Mouse (Mus musculus): ENCODE results near the gene Gm5134. TPM values are rescaled to one million over a fixed set of nuclear protein-coding genes. Genes with fewer than 3 reads are reported as not detected.

Gene Gm5134
- total RNA-seq (2021): not detected
- long read RNA-seq, experiment 1: 0 reads
- long read RNA-seq, experiment 2: 0 reads

DNA sequence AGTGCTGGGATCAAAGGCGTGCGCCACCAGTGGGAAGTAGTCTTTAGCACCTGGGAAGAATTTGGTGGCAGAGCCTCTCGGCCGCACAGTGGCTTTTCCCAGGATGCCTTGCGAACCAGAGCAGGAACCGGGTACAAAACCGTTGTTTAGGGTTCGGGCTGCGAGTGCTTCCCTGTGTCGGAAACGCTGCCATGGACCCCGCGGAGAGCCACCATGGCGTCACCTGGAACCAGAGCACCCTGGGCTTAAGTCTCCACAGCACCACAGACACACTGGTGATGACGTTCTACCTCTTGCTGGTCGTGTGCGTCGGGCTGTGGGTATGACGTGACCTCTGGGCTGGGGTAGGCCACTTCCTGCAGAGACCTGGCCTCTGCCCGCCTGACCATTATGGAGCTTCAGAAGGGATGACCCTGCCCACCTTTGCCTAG lies at the start of gene Gm5134:
Gene Gm5134, plus strand, starts transcription at position 134 of the 431 bp plus-strand sequence.
- no peak for DNase-seq (ENCODE audit: low spot score)

DNA sequence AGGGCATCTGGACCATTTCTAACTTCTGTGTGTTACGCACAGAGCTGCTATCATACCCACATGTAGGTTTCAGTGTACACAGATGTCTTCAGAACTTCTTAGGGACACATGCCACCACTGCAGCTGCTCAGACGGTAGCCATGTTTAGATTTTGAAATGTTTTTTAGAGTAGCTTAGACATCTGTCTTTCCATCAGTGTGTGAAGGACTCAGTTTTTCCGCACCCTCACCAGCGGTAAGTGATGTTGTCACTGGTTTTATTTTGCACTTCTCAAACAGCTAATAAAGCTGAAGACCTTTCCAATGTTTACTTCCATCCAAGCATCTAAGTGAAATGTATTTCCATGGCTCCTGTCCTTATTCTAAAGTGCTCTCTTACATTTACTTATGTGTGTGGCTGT lies 47.4 kb upstream of the Gm5134 start:
- DNase-seq (ENCODE audit: low spot score): no peak

DNA sequence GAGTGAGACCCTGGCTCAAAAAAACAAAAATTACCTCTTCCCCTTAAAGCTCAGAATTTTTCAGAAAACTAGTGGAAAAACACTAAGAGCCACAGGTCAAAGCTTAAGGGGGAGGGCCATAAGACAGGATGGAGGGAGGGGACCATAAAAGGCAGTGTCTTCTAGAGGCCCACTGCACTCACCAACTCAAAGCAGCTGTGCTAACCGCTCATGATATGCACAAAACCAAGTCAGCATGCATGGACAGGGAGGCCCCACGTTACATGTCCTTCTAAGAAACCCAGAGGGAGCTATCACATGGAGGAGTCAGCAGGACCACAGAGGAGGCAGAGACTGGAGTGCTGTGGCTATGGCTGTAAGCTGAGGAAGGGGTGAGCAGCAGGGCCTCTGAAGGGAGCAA lies 43.6 kb upstream of the Gm5134 start:
- DNase-seq (ENCODE audit: low spot score): no peak

DNA sequence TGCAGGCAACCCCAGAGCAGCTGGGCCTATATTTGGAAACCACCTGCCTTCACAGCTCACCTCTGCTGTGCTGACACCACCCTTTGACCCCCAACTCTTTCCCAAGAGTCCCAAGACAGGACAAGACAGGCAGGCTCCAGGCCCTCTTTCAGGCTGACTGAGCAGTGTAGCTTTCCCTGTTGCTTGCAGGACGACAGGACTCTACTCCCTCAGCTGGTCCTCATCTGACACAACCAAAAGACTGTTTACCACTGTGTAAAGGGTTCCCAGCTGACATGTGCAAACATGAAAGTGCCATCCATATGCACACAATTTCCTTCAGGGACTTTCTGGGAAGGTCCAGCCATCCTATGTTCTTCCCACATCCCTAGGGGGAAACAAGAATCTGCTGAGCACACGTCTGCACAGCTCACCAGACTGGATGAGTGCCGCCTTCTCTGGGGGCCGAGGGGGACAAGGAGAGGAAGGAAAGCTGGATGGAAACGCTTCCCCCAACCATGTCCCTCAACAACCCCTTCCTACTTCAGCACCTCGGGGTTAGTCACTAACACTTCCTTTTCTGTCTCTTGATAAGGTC lies 41.2 kb upstream of the Gm5134 start:
- DNase-seq (ENCODE audit: low spot score): no peak

DNA sequence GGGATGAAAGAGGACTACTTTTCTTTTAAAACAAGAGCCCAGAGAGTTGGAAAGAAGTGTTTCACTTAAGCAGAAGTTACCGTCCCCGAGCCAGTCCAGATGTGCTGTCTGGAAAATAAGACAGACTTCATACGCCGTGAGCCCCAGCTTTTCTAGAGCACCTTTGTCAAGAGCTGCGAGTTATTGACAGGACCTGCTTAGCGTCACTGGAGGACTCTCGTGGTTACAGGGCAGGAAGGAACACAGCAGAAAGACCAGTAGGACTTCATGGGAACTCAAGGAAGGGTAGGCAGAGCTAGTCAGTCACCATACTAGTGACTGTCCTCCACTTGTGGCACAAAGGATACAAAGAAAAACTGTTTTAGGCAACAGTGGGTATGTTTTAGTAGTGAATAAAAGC lies 38.8 kb upstream of the Gm5134 start:
- DNase-seq (ENCODE audit: low spot score): no peak

DNA sequence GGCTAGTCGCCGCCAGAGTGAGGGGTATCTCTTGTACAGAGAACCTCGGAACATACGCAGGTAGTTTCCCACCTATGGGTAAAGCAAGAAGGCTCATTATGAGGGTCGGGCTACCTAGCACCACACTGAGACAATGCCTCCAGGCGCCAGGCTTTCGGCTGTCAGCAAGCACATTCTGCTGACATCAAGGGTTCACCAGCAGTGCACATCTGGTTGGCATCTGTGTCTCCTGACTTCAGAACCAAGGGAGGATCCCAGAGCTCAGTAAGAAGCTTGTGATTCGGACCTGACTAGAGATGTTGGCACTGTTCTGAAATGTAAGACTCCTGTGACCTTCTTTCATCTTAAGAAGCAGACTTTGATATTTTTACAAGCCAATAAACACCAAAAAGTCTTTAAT lies 37.5 kb upstream of the Gm5134 start:
- DNase-seq (ENCODE audit: low spot score): no peak

DNA sequence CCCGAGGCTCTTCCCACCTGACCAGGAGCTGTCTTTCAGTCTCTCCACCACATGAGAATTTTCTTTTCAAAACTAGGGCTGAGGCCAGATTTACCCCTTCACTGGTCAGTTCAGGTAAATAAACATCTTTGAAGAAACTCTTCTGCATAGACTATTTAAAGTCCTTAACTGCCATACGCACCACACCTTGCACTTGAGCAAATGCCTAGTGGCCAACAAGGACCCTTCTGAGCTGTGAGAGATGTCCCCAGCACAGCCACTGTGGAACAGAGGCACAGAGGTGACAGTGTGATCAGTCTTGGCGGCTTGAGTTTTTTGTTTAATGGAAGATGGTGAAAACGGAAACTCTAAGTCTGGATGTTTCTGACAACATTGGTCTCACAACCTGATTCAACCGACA lies 35.3 kb upstream of the Gm5134 start:
- no peak for DNase-seq (ENCODE audit: low spot score)

DNA sequence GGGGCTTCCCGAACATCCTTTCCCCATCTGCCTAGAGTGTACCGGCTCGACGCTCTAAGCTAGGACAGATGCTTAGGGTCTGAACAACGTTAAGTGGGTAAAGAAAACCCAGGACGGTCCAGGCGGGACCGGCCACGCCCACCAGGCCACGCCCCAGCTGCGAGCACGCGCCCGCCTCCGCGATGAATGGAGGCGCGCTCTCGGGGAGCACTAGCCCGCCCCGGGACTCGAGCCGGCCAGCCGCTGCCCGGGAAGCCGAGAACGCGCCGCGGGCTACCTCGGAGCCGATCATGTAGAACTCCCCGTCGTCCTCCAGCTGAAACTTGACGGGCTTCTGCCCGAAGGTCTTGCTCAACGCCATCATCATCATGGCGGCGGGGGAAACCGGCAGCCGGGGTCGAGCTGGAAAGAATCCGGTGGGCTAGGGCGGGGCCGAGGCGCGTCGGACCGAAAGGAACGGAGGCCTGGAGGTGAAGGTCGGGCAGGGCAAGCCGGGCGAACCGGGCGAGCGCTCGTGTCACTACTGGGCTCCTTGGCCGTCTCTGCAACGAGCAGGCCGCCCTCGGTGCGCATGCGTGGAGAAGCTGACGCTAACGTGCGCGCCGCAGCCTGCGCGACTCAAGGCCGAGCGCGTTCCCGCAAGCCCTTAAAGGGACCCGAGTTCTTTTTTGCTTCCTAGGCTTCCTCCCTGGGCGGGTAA lies 33.1 kb upstream of the Gm5134 start, which contains the start of gene Smarcb1:
Gene Smarcb1, minus strand, starts transcription at position 592 of the 700 bp plus-strand sequence.
- peak; percentile 94 for DNase-seq (ENCODE audit: low spot score)

DNA sequence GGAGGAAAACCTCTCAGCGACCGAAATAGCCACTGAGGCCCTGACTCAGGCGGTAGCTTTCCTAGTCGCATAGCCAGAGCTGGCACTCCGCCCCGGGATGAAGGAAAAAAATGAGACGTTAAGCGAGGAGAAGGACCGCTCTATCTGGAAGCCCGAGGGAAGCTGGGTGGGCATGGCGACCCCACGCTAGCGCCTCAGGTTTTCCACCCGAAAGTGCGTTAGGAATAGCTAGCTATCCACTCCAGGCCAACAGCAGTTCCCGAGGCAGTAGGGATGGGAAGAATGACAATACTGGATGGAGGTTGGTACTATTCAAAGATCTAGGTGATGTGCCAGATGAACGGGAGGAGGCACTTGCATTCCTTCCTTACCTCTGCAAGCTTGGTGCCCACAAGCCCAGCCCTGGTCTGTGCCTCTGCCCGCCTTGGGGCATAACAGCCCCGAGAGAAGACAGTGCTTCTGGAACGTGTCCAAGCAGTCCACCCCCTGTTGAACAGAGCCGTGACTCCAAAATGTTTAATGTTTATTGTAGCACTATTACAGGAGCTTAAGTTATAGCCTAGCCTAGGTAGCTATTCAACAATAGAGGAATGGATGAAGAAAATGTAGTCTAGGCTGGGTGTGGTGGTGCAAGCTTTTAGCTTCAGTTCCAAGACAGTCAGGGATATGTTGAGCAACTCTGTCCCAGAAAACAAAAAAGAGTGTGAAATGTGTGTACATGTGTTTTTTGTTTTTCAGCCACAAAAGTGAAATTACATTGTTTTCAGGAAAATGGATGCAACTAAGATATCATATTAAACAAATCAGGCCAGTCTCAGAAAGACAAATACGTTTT lies 32.4 kb upstream of the Gm5134 start:
- DNase-seq (ENCODE audit: low spot score): no peak

DNA sequence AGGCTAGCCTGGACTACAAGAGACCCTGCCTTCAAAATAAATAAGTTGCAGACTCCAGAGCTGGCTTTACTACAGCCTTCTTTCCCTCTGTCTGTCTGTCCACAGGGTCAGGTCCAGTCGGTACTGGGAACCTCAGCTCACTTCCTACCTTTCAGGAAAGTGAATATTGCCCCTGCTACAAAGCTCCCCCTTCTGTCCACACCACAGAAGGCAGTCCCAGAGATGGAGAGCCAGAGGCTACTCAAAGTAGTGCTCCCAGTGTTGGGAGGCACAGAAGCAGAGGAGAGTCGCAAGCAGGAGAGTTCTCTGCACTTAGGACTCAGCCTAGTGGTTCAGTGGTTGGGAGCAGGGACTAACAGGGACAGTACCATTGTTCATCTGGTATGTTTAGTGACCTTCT lies 30.0 kb upstream of the Gm5134 start:
- DNase-seq (ENCODE audit: low spot score): no peak

DNA sequence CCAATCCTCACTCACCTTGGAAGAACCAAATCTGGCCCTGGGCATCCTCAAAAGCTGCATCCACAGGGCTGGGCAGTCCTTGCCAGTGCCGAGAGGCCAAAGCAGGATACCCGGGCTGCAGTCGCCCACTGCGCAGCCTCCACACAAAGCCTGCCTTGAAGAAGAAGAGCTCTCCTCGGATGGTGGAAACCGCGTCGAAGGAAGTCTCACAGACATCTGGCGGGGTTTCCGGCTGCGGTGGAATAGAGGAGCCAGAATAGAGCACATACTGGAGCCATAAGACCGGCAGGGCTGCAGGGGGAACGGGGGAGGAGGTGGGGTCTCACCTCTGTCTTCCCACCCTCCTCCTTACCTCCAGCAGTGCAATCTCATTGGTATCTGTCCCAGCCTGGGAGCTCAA lies 27.9 kb upstream of the Gm5134 start:
- DNase-seq (ENCODE audit: low spot score): no peak

DNA sequence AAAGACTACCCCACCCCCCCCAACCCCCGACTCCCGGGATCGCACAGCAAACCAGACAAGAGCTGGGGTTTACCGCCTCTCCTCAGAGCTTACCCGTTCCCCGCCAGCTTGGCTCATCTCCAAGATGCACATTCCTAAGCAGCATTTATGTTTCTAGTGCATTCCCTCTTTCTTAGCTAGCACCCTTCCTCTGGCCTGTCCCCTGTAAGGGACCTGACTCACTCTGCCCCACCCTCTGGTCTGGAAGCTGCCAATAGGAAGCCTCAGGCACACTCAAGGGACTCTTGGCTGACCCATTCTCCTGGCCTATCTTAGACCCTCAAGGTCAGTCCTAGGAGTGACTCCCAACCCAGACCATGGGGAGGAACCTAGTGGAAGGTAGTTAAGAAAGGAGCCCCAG lies 24.0 kb upstream of the Gm5134 start:
- no peak for DNase-seq (ENCODE audit: low spot score)

DNA sequence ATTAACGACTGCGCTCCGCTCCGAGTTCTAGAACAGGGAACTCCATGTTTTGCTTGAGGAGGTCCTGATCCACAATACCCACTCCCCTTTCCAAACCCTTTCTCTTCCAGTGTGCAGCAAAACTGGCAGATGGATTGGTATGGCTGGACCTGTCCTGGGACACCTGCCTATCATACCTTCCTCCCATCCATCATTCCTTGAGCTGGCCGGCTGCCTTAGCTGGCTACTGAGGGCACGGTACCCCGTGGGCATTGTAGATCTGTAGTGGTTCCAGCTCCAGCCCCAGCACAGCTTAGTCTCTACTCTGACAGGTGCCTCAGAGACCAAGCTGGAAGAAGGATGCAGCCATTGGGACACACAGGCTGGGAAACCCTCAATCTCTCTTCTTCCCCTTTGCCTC lies 23.0 kb upstream of the Gm5134 start:
- no peak for DNase-seq (ENCODE audit: low spot score)

DNA sequence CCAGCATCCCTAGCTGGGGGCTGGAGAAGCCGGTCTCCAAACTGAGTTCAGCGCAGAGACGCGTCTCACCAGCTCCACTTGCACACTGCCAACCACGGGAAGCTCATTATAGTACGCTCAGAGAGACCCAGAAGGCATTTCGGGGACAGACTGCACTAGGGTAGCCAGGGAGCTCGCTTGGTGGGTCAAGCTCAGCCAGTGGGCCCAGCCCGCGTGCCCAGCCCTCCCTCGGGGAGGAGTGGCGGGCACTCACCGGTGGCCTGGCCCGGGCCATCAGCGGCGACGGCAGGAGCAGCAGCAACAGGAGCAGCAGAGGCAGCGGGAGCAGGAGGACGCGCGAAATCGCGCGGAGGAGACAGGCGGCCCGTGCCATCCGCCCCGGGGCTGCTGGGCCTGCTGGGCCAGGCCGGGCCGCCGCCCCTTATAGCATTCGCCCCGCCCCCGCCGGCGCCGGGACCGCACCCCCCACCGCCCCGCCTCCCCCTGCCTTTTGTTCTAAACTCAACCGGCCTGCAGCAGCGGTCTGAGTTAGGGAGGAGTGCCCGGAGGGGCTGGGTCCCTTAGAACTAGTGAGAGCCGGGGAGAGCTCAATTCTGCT lies 22.1 kb upstream of the Gm5134 start:
- DNase-seq (ENCODE audit: low spot score): no peak

DNA sequence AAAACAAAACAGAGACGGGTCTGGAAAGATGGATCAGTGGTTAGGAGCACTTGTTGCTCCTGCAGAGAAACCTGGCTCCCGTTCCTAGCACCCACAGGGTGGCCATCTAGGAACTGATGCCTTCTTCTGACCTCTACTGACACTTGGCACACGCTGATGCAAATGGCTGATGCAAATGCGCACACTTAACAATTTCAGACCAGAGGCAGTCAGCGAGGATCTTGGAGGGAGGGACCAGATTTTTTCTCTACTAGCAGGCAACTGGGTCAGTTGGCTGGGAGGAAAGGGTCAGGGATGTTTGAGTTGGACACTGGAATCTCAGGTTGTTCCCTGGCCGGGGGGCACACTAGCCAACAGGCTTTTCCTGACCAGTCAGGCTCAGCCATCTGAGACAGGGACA lies 21.4 kb upstream of the Gm5134 start, which contains the start of gene Chchd10:
Gene Chchd10, plus strand, starts transcription at position 240 of the 400 bp plus-strand sequence.
- no peak for DNase-seq (ENCODE audit: low spot score)

DNA sequence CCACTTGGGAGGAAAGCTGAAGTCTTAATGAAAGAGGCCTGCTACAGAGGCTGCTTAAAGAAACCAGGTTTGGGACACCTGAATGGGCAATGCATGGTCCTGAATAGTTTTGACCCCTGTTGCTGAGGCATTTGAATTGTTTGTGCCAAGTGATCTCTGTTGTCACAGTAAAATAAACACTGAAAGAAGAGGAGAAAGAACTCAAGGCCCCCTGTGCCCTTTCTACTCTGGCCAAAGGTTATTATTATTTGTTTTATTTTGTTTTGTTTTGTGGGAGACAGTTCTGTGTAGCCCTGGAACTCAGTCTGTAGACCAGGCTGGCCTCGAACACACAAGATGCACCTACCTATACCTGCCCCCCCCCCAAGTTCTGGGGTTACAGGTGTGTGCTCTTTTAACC lies 19.3 kb upstream of the Gm5134 start:
- DNase-seq (ENCODE audit: low spot score): no peak

DNA sequence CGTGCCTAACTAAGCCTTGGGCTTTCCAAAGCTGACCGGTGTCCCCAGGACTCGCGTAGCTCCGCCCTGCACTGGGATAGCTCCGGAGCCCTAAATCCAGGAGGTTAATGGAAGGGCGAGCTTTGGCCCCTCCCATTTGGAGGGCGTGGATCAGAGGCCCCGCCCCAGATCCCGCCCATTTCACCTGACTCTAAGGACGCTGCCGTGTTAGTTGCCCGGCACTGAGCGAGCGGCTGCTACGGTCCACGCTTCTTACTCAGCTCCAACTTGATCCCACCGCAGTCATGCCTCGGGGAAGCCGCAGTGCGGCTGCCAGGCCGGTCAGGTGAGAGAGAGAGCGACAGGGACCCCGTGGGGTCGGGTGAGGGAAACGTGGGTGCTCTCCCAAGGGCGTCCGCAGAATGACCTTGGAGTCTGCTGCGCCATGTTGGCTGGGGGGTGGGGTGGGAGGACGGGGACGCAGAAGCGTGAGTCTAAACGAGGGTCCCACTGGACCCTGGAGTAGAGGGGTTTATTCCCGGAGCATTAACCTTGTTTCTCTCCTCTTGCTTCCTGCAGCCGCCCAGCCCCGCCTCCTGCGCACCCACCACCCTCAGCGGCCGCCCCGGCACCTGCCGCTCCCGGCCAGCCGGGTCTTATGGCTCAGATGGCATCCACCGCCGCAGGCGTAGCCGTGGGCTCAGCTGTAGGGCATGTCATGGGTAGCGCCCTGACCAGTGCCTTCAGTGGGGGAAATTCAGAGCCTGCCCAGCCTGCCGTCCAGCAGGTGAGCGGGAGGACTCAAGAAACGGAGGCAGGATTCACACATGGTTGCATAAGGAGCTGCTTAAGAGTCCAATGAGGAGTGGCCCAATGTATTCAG lies 18.4 kb upstream of the Gm5134 start, which contains the start of gene Mmp11:
Gene Mmp11, minus strand, starts transcription at position 817 of the 862 bp plus-strand sequence.
- peak; percentile 75 for DNase-seq (ENCODE audit: low spot score)

DNA sequence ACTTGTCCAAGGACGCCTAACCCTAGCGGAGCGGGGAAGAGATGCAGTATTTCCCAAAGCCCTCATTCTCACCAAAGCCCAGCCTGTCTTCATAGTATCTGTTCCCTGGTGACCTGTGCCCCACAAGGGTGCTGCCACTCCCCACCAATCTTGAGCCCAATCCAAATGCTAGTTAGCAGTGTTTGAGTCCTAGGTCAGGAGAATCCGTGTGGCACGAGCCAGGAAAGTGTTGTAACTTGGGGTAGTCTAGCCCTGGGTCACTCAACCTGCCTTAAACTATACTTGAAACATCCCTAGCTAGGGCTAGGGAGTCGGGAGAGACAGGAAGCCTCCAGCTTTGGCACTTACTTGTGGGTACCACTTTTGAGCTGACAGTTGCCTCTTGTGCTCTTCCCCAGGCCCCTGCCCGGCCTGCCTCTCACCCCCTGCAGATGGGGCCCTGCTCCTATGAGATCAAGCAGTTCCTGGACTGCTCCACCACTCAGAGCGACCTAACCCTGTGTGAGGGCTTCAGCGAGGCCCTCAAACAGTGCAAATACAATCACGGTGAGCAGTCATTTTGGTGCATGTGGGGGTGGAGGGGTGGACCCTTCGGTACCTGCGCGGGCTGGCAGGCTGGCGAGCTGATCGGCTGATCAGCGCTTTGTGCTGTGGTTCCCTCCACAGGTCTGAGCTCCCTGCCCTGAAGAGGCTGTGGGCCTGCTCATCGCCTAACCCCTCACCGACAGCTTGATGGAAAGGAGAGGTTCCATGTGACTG lies 17.2 kb upstream of the Gm5134 start:
- no peak for DNase-seq (ENCODE audit: low spot score)

DNA sequence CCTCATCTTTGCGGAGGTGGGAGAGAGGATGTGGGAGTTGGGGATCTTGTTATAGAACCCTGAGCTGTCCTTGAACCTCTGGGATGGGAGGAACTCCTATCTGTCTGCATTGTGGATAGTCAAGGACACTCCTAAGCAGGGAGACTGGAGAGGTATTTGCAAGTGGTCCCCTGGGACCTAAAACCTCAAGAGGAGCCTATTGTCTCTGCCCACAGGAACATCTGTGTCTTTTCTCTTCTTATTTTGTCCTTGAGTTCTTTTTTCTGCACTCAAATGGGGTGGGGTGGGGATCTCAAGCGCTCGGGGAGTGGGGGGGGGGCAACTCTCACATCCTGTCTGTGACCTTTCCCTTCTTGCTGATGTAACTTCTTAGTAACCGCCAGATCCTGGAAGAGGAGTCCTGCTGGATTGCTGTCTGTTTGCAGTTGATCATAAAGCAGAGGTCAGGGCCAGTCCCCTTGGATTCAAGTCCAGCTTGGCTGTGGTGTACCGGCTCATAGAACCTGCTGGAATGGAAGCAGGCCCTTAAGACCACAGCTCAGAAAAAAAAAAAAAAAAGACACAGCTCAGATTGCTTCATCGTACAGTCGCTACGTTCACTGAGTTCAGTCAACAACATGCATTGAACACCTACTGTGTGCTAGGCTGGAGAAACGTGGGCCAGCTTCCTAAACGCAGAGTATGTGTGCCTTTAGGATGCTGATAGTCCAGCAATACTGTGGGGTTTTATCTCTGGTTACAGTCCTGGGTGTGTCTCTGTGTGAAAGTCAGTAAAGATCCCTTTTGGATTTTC lies 16.3 kb upstream of the Gm5134 start:
- DNase-seq (ENCODE audit: low spot score): peak; percentile 38
